In the genomic region with DNA sequence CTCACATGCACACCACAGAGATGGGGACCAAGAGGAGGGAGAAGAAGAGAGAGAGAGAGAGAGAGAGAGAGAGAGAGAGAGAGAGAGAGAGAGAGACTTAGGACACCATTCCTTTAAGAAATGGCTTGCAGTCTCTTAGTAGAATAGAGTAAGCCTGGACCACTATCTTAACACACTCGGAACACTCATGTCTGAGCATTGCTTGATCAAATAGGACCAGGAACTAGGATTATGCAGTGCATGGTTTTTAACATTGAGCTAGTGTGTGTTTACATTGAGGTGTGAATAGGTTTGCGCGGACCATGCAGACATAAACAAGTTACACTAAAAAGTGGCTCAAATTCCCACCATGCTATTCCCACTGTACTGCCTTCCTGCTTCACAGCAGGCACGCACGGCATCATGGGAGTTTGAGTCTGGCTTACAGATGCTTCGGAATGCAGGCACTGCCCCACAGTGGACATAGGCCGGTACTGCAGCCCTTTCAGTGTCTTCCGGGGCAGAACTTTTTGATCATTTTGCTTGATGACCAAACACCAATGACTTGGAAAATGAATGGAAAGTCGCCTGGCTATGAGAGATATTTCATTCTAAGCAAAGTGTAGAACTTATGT, we compare ENCODE assay signal across 8 mouse cellular contexts.
DNase-seq lines count a peak whose midpoint lies in the region; ATAC-seq lines count a peak whose summit lies in the region.

No protein-coding gene starts in this region.

- DNase-seq in ZHBTc4 (ENCODE audit: low read depth, low spot score) = peak; percentile 85
- DNase-seq in cerebellum, postnatal 25 days = peak; percentile 73 to 84
- peak; percentile 44 to 45 for DNase-seq in gastrocnemius, adult 8-10 months (ENCODE audit: low spot score in 2 of 2)
- peak; percentile 85 to 88 for DNase-seq in left cerebral cortex, postnatal 14 days (ENCODE audit: low spot score in 2 of 2)
- DNase-seq in midbrain, embryonic 11.5 days (ENCODE audit: low spot score, missing footprints) = peak; percentile 96
- peak; percentile 80 for DNase-seq in right cerebral cortex, postnatal 4 days

- H3K27me3 ChIP-seq in intestine, embryonic 16.5 days (replicated peaks; ENCODE audit: control insufficient read depth, insufficient read depth, low read length) = no peaks in the 10 kb centered on the region
- H3K27me3 ChIP-seq in midbrain, embryonic 11.5 days (ENCODE audit: control insufficient read depth, insufficient read depth, low read length) = no peaks in the 10 kb centered on the region

- H3K9ac ChIP-seq in intestine, embryonic 16.5 days (ENCODE audit: low read depth, low read length) = no peak overlapping the region
- no peak overlapping the region for H3K9ac ChIP-seq in midbrain, embryonic 11.5 days (ENCODE audit: low read length)

- intact Hi-C loops in left cerebral cortex, postnatal 14 days (cut with DNase I) = loop anchor here (5.0 kb wide), 1 partner anchor 134 kb away; no protein-coding TSS in a partner anchor

- H3K9me3 ChIP-seq in intestine, embryonic 16.5 days (ENCODE audit: control insufficient read depth, low read length) = no peaks in the 10 kb centered on the region
- no peaks in the 10 kb centered on the region for H3K9me3 ChIP-seq in midbrain, embryonic 11.5 days (ENCODE audit: control insufficient read depth, low read length)

- ATAC-seq in intestine, embryonic 16.5 days = peak; percentile 74
- ATAC-seq in midbrain, embryonic 11.5 days (ENCODE audit: low FRiP score) = peak; percentile 83
- no peak for ATAC-seq in inflammation-experienced regulatory T-cells, adult 6 months

- no peak overlapping the region for H3K4me3 ChIP-seq in intestine, embryonic 16.5 days (ENCODE audit: low read length)
- H3K4me3 ChIP-seq in midbrain, embryonic 11.5 days (ENCODE audit: low read depth, low read length) = no peak overlapping the region

- no peaks in the 10 kb centered on the region for H3K4me1 ChIP-seq in intestine, embryonic 16.5 days (ENCODE audit: control insufficient read depth, insufficient read depth, low read length)
- 0 out of 2 replicates have a peak, but pooled peaks cover 5% of the 10 kb centered on the region for H3K4me1 ChIP-seq in midbrain, embryonic 11.5 days (ENCODE audit: control insufficient read depth, insufficient read depth, low read length)

- no peaks in the 10 kb centered on the region for H3K36me3 ChIP-seq in intestine, embryonic 16.5 days (ENCODE audit: control insufficient read depth, insufficient read depth, low read length)
- no peaks in the 10 kb centered on the region for H3K36me3 ChIP-seq in midbrain, embryonic 11.5 days (ENCODE audit: control insufficient read depth, insufficient read depth, low read length)

- WGBS in intestine, embryonic 16.5 days = 27% methylated on average over 9 of the region's 9 CpGs
- 32% methylated on average over 9 of the region's 9 CpGs for WGBS in midbrain, embryonic 11.5 days

- H3K27ac ChIP-seq in intestine, embryonic 16.5 days (ENCODE audit: low read length) = no peak overlapping the region
- H3K27ac ChIP-seq in midbrain, embryonic 11.5 days (ENCODE audit: low read depth, low read length) = no peak overlapping the region

- H3K4me2 ChIP-seq in intestine, embryonic 16.5 days (ENCODE audit: low read depth, low read length) = no peak overlapping the region
- H3K4me2 ChIP-seq in midbrain, embryonic 11.5 days = no peak overlapping the region

Comparison
In these comparisons a context has a peak if more than half of its experiments do, and no peak if none do; other contexts are left out.
1. DNase-seq: peak in every context shown above with its lines; median percentile 96 in midbrain, embryonic 11.5 days; 86 in left cerebral cortex, postnatal 14 days; 85 in ZHBTc4; 80 in right cerebral cortex, postnatal 4 days; 78 in cerebellum, postnatal 25 days; 44 in gastrocnemius, adult 8-10 months.